Mouse (Mus musculus): ENCODE measurements around the gene Jade2. TPM values are rescaled to one million over a fixed set of nuclear protein-coding genes. Genes with fewer than 3 reads are reported as not detected.

The Jade2 gene
- polyA plus RNA-seq, 1 experiment: 2.6 TPM

DNA sequence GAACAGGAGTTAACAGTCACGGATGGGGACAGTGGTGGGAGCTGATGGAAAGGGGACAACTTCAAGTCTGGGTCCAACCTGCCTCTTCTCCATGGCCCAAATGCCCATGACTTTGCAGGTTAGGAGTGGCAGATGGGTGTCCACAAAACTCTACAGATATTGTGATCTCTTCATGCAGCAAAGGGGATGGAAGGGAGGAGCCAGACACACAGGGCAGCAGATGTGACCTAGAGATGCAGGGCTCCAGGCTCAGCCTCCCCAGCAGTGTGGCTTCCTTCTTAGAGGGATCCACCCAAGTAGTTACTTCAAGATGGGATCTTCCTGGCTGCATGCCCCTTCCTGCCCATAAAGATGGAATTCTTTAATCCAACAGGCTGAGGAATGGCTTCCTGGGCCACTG is 9.6 kb downstream of the Jade2 start:
- Histone ChIP-seq H3K4me1 (ENCODE audit: control insufficient read depth, insufficient read depth, insufficient read length, low read length) (peaks cover 4% of the 10 kb centered on the region), H3K27ac (replicated peaks; ENCODE audit: low read depth, low read length) (no peak overlapping the region), H3K4me3 (ENCODE audit: insufficient read depth, low read depth, low read length) (no peak overlapping the region)

DNA sequence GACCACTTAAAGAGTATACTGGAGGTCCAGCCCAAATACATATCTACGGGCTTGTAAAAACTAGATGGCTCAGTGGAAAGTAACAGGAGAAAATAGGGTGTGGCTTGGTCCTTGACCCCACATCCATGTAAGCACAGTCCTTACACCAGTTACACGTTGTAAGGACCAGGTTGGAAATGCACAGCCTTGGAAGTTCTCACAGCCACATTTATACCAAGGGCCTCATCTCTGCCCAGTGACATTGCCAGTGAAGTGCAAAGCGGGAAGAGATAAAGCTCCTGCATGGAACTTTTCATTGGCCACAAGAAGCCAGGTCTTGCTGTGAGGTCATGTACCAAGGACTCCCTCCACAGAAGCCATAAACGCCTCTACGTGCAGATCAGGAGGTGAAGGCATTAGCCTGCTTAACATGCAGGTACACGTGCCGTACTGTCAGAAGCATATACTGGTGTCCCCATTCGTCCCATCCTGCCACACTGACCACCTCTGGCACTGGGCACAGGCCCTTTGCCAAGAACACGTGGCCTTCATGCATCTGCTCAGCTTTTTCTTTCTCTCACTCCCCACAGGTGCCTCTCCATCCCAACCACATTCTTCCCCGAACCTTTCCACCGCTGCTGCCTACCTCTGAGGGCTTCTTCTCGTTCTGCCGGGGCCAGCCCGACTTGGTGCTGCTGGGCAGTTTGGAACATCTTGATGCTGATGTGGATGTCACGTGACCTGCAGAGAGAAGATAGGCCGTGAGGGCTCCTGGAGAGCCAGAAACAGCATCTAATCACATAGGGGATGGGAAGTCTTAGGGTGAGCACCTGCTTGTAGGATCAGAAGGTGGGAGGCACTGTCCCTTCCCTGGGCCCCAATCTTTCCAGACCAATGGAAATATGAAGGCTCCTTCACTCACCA is 11.2 kb downstream of the Jade2 start:
- Histone ChIP-seq H3K4me1 (ENCODE audit: control insufficient read depth, insufficient read depth, insufficient read length, low read length) (peaks cover 4% of the 10 kb centered on the region), H3K27ac (replicated peaks; ENCODE audit: low read depth, low read length) (no peak overlapping the region)

DNA sequence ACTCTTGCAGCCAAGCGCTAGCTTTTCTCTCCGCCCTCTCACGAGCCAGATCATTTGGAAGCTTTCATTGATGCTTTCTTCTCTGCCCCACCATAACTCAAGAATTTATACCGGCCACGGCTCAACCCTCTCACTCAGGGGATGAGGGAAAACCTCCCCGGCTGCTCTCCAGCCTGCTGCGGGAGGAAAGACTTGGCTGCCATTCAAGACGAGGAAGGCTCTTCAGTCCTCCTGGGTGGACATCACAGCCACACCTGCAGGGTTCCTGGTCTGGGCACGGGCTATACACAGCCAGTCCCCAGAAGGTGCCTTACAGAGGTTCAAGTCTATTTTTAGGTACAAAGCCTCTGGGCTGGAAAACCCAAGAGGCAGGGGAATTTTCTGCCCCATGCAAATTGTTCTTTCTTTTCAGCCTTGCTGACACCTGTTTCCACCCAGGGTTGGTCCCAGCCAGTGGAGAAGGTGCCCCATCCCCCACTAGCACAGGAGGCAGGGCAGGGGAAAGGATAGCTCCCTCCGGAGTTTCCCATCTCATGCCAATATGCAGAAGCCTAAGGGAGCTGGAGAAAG is 12.8 kb downstream of the Jade2 start:
- H3K27ac ChIP-seq (replicated peaks; ENCODE audit: low read depth, low read length): no peak overlapping the region

More for the DNA sequence above, 11.2 kb downstream of the Jade2 start:
- H3K4me3 ChIP-seq (ENCODE audit: insufficient read depth, low read depth, low read length): no peak overlapping the region

DNA sequence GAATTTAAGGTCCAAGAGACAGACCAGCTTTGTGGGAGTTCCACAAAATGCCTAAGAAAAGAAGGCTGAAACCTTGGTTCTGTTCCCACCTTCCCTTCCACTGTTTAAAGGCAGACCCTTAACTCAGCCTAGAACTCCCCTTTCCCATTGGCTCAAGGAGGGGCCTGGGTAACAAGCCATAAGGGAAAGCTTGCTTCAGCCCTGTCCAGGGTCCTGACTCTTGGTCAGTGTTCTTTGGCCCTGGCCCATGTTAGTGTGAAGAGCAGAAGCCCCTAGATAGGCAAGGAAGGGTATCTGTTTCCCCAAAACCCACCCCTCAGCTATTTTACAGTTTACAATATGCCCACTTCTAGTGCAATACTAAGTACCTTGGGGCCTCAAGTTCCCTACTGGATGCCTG is 13.6 kb downstream of the Jade2 start:
- peaks cover 4% of the 10 kb centered on the region for H3K4me1 ChIP-seq (ENCODE audit: control insufficient read depth, insufficient read depth, insufficient read length, low read length)

More for the DNA sequence above, 12.8 kb downstream of the Jade2 start:
- peaks cover 4% of the 10 kb centered on the region for H3K4me1 ChIP-seq (ENCODE audit: control insufficient read depth, insufficient read depth, insufficient read length, low read length)
- no peak overlapping the region for H3K4me3 ChIP-seq (ENCODE audit: insufficient read depth, low read depth, low read length)

DNA sequence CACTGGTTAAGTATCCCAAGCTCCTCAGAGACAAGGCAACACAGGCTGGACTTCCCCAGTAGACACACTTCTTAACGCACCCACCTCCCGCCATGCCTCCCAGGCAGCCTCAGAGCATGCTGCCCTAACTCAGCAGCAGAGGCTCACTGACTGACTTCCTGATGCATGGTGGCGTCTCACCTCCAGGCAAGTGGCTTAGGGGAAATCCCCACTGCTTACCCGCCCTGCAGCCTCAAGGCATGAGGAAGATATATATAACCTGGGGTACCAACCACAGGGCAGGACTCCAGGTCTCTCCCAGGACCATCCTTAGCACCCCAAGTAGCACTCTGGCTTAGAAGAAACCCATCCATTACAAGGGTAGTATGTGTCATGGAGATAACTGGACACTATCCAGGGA is 14.3 kb downstream of the Jade2 start:
- Histone ChIP-seq H3K4me3 (ENCODE audit: insufficient read depth, low read depth, low read length) (no peak overlapping the region), H3K27ac (replicated peaks; ENCODE audit: low read depth, low read length) (no peak overlapping the region), H3K4me1 (ENCODE audit: control insufficient read depth, insufficient read depth, insufficient read length, low read length) (peaks cover 4% of the 10 kb centered on the region)

More for the DNA sequence above, 13.6 kb downstream of the Jade2 start:
- Histone ChIP-seq H3K4me3 (ENCODE audit: insufficient read depth, low read depth, low read length) (no peak overlapping the region), H3K27ac (replicated peaks; ENCODE audit: low read depth, low read length) (no peak overlapping the region)

DNA sequence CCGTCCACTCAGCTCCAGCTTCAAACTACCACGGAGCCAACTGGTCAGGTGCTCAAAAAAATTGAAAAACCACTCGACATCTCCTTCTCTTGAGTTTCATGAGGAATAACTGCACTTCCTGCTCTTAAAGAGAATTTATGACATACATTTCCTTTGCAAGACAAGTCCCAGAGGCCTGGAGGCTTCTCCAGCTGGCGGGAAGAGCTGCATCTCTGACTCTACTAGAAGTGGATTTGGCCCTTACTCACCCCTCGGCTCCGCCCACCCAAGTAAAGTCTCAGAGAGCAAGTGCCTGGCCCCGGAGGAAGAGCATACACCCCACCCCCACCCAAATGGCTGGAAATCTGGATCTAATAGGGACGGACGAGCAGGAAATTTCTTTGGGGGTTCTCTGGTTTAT is 16.3 kb downstream of the Jade2 start:
- no peak overlapping the region for H3K27ac ChIP-seq (replicated peaks; ENCODE audit: low read depth, low read length)

DNA sequence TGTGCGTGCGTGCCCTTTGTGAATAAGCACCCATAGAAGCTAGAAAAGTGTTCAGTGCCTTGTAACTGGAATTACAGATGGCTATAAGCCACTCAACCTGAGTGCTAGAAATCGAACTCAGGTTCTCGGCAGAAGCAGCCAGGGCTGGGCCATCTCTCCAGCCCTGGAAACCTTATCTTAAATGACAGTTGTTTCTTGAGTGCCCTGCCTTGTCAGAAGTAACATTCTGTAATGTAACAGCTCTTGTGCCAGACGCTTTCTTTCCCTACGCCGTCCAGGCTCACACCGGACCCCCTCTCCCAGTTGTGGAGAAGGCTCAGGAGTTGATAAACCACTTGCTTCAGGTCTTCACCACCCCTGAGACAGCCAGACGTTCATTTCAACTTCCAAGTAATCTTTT is 16.8 kb downstream of the Jade2 start:
- H3K27ac ChIP-seq (replicated peaks; ENCODE audit: low read depth, low read length): no peak overlapping the region
- H3K4me1 ChIP-seq (ENCODE audit: control insufficient read depth, insufficient read depth, insufficient read length, low read length): peaks cover 6% of the 10 kb centered on the region
- no peak overlapping the region for H3K4me3 ChIP-seq (ENCODE audit: insufficient read depth, low read depth, low read length)

More for the DNA sequence above, 16.3 kb downstream of the Jade2 start:
- H3K4me3 ChIP-seq (ENCODE audit: insufficient read depth, low read depth, low read length): no peak overlapping the region
- peaks cover 6% of the 10 kb centered on the region for H3K4me1 ChIP-seq (ENCODE audit: control insufficient read depth, insufficient read depth, insufficient read length, low read length)

DNA sequence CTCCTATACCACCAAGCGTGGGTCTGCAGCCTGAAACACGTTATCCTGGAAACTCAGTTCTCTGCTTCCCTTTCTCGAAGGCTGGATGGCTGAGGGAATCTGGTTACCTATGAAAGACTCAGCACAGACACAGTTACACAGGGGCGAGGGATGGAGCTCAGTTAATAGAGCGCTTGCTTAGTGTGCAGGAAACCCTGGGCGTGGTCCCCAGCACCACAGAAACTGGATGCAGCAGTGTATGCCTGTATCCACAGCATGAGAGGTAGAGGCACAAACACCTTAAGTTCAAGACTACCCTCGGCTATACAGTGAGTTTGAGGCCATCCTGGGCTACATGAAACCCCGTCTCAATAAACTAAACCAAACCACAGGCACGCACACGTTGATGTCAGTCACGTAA is 17.5 kb downstream of the Jade2 start:
- H3K27ac ChIP-seq (replicated peaks; ENCODE audit: low read depth, low read length): no peak overlapping the region
- H3K4me1 ChIP-seq (ENCODE audit: control insufficient read depth, insufficient read depth, insufficient read length, low read length): peaks cover 4% of the 10 kb centered on the region
- H3K4me3 ChIP-seq (ENCODE audit: insufficient read depth, low read depth, low read length): no peak overlapping the region

DNA sequence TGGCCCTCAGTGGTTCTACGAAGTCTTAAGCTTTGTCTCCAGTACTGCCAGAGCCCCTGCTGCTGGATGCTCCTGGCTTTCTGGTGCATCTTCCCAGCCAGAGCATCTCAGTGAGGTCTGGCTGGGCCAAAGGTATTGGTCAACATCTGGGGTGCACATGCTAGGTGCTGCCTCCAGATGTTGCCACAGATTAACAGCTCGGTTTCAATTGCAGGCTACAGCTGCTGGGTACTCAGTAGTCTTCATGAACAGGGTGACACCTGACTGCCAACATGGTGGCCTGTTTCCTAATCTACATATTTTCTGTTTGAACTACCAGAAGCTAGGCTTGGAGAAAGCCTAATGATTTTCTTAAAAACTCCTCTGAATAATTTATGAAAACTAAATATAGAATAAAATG is 18.3 kb downstream of the Jade2 start:
- Histone ChIP-seq H3K27ac (replicated peaks; ENCODE audit: low read depth, low read length) (no peak overlapping the region), H3K4me1 (ENCODE audit: control insufficient read depth, insufficient read depth, insufficient read length, low read length) (peaks cover 2% of the 10 kb centered on the region; the same call in 1 of the 2 replicates), H3K4me3 (ENCODE audit: insufficient read depth, low read depth, low read length) (no peak overlapping the region)

DNA sequence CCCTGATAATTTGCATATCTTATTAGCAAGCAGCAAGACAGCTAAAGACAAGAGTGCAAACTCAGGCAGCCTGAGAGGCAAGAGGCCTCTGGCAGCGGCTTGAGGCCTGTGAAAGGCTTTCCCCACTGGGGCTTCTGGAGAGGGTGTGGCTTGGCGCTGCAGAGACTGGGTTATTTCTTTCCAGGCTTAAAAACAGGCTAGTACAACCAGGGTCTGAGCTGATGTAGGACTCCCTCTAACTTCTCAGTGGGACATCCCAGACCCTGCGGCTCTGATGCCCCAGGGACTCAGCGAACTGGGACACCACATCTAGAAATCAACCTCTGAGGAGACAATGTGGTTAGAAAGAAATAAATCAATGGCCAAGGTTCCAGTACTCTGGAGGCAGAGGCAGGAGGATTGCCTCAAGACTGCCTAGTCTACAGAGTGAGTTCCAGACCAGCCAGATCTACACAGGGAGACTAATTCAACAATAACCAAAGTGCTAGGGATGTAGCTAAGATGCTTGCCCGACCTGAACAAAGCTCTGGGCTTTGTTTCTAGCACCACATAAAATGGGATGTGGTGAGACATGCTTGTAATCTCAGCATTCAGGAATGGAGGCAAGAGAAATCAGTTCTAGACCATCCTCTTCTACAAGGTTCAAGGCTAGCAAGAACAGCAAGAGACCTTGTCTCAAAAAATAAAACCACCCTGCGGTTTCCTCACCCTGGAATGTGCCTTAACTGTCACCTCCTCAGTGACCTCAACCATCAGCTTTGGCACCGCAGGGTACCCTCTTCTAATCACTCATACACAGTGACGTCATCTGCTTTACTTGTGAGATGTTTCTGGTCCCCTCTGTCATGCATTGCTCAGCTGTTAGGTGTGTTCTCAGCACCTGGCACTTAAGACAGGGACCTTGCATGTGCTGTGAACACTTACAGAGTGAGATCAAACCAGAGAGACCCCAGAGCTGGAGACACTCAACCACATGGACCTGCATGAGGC is 20.0 kb downstream of the Jade2 start:
- H3K27ac ChIP-seq (replicated peaks; ENCODE audit: low read depth, low read length): no peak overlapping the region
- peaks cover 11% of the 10 kb centered on the region for H3K4me1 ChIP-seq (ENCODE audit: control insufficient read depth, insufficient read depth, insufficient read length, low read length)
- H3K4me3 ChIP-seq (ENCODE audit: insufficient read depth, low read depth, low read length): no peak overlapping the region

DNA sequence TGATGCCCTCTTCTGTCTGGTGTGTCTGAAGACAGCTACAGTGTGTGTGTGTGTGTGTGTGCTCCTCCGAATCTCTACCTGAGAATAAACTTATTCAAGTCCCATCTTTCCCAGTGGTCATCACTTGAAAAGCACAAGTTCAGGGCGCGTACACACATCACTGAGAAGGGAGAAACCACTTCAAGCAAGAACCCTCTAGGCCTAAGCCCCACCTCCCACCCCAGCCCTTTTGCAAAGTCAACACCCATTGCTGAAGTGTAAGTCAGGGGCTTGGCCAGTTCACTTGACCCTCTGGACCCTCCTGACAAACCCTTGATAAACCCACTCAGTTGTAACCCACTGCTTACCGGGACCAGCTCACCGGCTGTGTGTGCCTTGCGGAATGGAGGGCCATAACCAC is 20.9 kb downstream of the Jade2 start:
- Histone ChIP-seq H3K27ac (replicated peaks; ENCODE audit: low read depth, low read length) (no peak overlapping the region), H3K4me3 (ENCODE audit: insufficient read depth, low read depth, low read length) (no peak overlapping the region), H3K4me1 (ENCODE audit: control insufficient read depth, insufficient read depth, insufficient read length, low read length) (peaks cover 19% of the 10 kb centered on the region)

DNA sequence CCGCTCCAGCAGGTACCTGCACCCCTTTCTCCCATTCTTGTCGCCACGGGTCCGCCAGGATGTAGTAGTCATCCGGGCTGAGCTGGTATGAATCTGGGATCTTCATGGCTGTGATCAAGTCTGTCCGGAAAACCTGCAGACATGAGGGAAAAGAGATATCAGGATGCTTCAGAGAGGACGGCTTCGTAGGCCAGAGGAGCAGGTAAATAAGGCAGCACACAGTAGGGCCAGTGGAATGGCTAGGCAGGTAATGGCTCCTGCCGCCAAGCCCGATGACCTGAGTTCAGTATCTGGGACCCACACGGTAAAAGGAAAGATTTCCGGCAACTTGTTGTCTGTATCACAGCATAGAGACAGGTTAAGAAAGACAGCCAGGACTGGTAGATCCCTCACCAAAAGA is 21.9 kb downstream of the Jade2 start:
- no peak overlapping the region for H3K27ac ChIP-seq (replicated peaks; ENCODE audit: low read depth, low read length)
- H3K4me1 ChIP-seq (ENCODE audit: control insufficient read depth, insufficient read depth, insufficient read length, low read length): peaks cover 19% of the 10 kb centered on the region
- H3K4me3 ChIP-seq (ENCODE audit: insufficient read depth, low read depth, low read length): no peak overlapping the region

DNA sequence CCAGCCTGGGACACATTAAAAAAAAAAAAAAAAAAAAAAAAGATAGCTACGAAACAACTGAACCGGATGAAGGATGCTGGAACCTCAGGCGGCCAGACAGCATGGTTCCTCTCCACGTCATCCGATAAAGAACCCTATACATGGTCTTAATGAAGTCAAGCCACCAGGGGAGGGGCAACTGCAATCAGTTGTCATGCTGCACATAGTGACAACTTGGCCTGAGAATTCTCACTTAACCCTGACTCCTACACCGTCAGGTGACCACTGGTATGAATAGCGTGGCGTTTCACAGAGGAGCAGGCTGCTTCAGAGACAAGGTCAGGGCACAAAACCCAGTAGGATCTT is 23.4 kb downstream of the Jade2 start:
- peaks cover 19% of the 10 kb centered on the region for H3K4me1 ChIP-seq (ENCODE audit: control insufficient read depth, insufficient read depth, insufficient read length, low read length)
- no peak overlapping the region for H3K27ac ChIP-seq (replicated peaks; ENCODE audit: low read depth, low read length)
- H3K4me3 ChIP-seq (ENCODE audit: insufficient read depth, low read depth, low read length): no peak overlapping the region

DNA sequence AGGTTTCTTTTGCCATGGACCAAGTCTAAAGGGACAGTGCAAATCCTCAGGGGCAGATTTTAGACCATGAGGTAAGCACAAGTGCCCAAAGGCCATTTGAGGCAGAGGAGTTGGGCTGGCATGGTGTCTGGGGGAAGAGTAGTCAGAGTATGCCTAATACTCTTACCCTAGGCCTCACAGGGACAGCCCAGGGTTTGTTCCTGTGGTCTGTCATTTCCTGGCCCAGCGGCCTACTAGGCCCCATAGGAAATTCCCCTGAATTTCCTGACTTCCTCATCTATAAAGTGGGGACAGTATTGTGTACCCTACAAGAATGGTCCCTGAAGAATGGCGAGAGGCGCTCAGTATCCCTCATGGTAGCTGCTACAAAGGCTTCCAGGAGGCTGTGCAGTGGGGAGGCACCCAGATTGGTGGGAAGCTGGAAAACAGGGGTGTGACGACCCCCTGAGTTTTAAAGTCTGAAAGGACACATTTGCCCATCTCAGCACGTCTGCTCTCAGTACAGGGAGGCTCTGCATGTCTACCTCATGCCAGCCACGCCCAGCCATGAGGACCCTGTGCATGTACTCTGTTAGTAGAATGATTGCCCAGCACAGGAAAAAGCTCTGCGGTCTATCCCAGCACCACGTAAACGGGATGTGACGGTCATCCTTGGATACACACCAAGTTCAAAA is 23.9 kb downstream of the Jade2 start:
- peaks cover 19% of the 10 kb centered on the region for H3K4me1 ChIP-seq (ENCODE audit: control insufficient read depth, insufficient read depth, insufficient read length, low read length)
- no peak overlapping the region for H3K4me3 ChIP-seq (ENCODE audit: insufficient read depth, low read depth, low read length)
- peak overlapping the region; percentile 73 for H3K27ac ChIP-seq (replicated peaks; ENCODE audit: low read depth, low read length)

Measured in brown adipose tissue, adult 24 weeks (tissue).